Mouse (Mus musculus) adrenal gland, postnatal 14 days (tissue): ENCODE data around the gene Ercc8. TPM values are rescaled to one million over a fixed set of nuclear protein-coding genes. Genes with fewer than 3 reads are reported as not detected.

Source experiments
- DNase-seq: peaks from one replicate; pipeline ENCODE4 v3.0.0; 2021; ENCODE audit warnings: mixed read lengths
- total RNA-seq: library from RNA; stranded (reverse); gene quantifications from 2 replicates; pipeline ENCODE4 v1.2.3, GENCODE M21; 2021

Ercc8 gene
- total RNA-seq, 1 experiment from 2014 or later = 11.2 TPM

- no peak for DNase-seq
These were observed 70.7 kb downstream of the Ercc8 start for GRCm38 (mm10) chr13:108229191-108229590.

GRCm38 (mm10) chr13:108229634-108230330, 71.3 kb downstream of the Ercc8 start:
- no peak for DNase-seq

GRCm38 (mm10) chr13:108240012-108240411, 81.5 kb downstream of the Ercc8 start:
- peak; percentile 27 for DNase-seq

- DNase-seq = no peak
These were observed 83.2 kb downstream of the Ercc8 start for GRCm38 (mm10) chr13:108241715-108242114.

Other genes starting within 250 kb of the Ercc8 start
- 41.1 and 42.2 TPM in 2 replicates for gene Smim15, start 114.3 kb upstream of the Ercc8 start, total RNA-seq
- gene Ndufaf2, start 108 bp upstream of the Ercc8 start, total RNA-seq = 40.5 and 45.4 TPM in 2 replicates
- gene Elovl7, start 55.7 kb downstream of the Ercc8 start, total RNA-seq = 3.2 and 3.5 TPM in 2 replicates
- gene Depdc1b, start 157.6 kb downstream of the Ercc8 start, total RNA-seq = 3.8 and 3.9 TPM in 2 replicates